Mouse (Mus musculus): Measurements from ENCODE around the gene Usp29. TPM values are rescaled to one million over a fixed set of nuclear protein-coding genes. Genes with fewer than 3 reads are reported as not detected.
A peak's percentile ranks its signal among the peaks of the same experiment; 100 is the strongest.
"Not testable (repeated sequence)": the region's sequence is repeated elsewhere in the genome, so short reads cannot be mapped to it uniquely, and the experiment has no call there.

Usp29 gene
- polyA plus RNA-seq, 1 experiment from 2014 or later, result 9.6 TPM

DNA sequence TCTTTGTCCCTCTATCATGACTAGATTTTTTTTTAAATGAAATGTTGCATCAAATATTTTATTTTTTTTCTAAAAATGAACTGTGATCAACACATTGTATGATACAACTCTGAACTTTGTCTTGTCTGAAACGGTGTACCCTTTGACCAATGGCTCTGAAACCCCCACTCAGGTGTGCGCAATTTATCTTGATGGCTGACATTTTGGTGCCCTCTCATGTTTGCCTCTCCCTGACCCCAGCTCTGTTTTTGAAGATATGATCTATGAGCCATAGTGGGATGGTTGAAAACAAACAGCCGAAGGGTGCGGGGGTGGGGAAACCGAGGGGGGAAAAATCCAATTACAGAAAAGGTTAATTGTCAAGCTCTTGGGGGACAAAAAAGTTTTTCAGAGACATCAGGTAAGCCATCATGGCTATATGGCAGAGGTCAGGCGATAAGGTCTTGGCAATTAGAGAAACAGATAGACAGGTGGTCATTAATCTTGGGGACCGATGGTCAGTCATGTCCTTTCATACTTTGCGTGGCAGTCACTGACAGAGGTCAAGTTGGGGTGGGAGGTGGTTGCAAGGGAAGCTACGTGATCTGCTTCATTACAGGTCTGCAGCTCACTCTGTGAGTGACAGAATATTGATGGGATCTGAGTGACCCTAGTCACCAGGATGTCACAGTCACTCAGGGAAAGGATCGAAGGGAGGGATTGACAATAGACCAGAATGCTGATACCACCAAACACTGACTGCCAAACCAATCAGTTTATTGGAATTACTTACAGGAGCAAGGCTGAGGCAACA, 125.4 kb downstream of the Usp29 start:
- H3K36me3 ChIP-seq, result no peaks in the 10 kb centered on the region
- H3K4me1 ChIP-seq, result peaks cover 12% of the 10 kb centered on the region; the same call in 1 of the 2 replicates
- no peak overlapping the region for H3K4me2 ChIP-seq
- no peak overlapping the region for H3K9ac ChIP-seq
- no peaks in the 10 kb centered on the region for H3K27me3 ChIP-seq
- H3K27ac ChIP-seq, result no peak overlapping the region
- no peak overlapping the region for H3K4me3 ChIP-seq
- ATAC-seq (ENCODE audit: insufficient number of reproducible peaks, low FRiP score, low TSS enrichment, low read depth), result no peak
- H3K9me3 ChIP-seq, result no peaks in the 10 kb centered on the region
- 66% methylated on average over 10 of the region's 10 CpGs for WGBS

DNA sequence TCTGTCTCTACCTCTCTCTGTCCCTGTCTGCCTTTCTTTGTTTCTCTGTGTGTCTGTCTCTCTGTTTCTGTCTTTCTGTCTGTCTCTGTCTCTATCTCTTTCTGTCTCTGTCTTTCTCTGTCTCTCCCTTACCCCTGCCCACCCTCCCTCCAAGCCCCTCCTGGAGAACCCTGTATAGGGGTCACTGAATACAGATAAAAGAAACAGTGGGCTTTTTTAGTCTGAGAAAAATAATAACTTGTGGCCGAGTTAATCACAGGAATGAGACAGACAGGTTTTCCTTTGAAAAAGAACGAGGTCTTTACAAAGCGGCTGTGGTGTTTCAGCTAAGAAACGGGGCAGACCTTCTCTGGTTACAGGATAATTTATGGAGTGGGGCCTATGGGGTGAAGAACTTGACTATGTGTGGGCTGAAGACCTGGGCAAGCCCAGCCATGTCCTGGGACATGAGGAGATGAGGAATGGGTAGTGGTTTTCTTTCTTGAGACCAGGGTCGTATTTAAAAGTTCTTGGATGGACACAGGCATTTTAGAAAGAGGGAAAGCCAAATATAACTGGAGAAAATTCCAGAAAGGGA, 128.4 kb downstream of the Usp29 start:
- Histone ChIP-seq H3K27me3 (no peaks in the 10 kb centered on the region), H3K36me3 (no peaks in the 10 kb centered on the region), H3K9ac (no peak overlapping the region), H3K4me1 (peaks cover 10% of the 10 kb centered on the region; the same call in 1 of the 2 replicates), H3K4me3 (no peak overlapping the region), H3K27ac (peak overlapping the region; percentile 73), H3K4me2 (no peak overlapping the region), H3K9me3 (no peaks in the 10 kb centered on the region)
- ATAC-seq (ENCODE audit: insufficient number of reproducible peaks, low FRiP score, low TSS enrichment, low read depth), result 0 out of 2 replicates have a peak, but pooled peaks have one; percentile 54
- WGBS, result 11% methylated on average over 5 of the region's 5 CpGs

DNA sequence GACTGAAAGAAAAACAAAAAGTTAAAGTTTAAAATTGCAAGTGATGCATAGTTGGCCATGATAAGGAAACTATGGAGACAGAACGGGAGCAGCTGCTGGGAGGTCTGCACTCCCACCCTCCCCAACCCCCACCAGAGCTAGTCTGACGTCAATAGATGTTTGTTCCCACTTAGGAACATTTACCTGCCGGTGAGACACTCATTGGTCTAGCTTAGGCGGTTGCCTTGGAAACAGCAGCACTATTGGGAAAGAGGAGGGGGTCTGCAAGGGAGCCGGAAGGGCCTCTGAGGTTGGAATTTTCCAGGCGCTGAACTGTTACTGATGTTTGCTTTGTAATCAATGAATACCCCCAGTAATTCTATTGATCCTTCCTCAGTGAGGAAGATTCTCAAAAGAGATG, 130.3 kb downstream of the Usp29 start:
- Histone ChIP-seq H3K36me3 (no peaks in the 10 kb centered on the region), H3K27ac (no peak overlapping the region), H3K4me3 (no peak overlapping the region), H3K27me3 (no peaks in the 10 kb centered on the region), H3K4me2 (no peak overlapping the region), H3K4me1 (peaks cover 10% of the 10 kb centered on the region; the same call in 1 of the 2 replicates), H3K9ac (no peak overlapping the region), H3K9me3 (no peaks in the 10 kb centered on the region)
- ATAC-seq (ENCODE audit: insufficient number of reproducible peaks, low FRiP score, low TSS enrichment, low read depth), result no peak
- 7% methylated on average over 6 of the region's 6 CpGs for WGBS

DNA sequence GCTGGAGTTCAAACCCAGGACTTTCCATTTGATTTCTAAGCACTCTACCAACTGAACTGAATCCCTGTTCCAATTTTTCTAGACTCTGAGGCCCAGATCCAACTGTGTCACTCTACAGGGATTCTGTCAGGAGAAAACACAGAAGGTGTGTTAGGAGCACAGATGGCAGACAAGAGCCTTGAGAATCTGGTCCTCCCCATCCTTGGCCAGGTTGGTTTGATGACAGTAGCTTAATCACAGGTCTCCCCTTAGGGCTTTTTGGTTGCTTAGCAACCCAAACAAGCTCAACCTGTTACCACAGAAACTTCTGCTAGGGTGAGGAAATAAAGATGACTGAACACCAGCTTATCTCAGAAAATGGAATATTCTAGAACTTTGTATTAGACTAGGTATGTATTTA, 136.0 kb downstream of the Usp29 start:
- Histone ChIP-seq H3K4me3 (no peak overlapping the region), H3K9ac (no peak overlapping the region), H3K27ac (no peak overlapping the region), H3K4me1 (no peaks in the 10 kb centered on the region), H3K27me3 (no peaks in the 10 kb centered on the region), H3K4me2 (no peak overlapping the region), H3K36me3 (no peaks in the 10 kb centered on the region), H3K9me3 (no peaks in the 10 kb centered on the region)
- ATAC-seq (ENCODE audit: insufficient number of reproducible peaks, low FRiP score, low TSS enrichment, low read depth), result no peak

DNA sequence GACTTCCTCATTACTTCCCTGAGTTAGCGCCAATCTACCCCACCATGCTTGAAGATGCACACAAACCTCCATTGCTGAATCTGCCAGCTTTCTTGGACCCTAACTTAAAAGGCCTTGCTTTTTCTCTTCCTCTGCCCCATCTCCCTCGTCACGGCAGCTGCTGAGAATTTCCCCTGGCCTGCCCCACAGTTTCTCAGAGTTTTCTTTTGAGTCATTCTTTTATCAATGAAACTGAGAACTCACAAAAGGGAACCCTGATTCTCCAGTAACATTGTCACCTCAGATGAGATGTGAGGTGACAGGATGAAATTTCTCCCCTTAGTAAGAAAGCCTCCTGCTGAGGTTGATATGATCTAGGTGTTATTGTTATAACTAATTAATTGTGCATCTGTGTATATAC, 138.5 kb downstream of the Usp29 start:
- WGBS, result 79% methylated on average over 3 of the region's 3 CpGs
- no peaks in the 10 kb centered on the region for H3K27me3 ChIP-seq
- no peak for ATAC-seq (ENCODE audit: insufficient number of reproducible peaks, low FRiP score, low TSS enrichment, low read depth)
- H3K9ac ChIP-seq, result no peak overlapping the region
- H3K4me2 ChIP-seq, result no peak overlapping the region
- no peak overlapping the region for H3K27ac ChIP-seq
- no peaks in the 10 kb centered on the region for H3K4me1 ChIP-seq
- no peak overlapping the region for H3K4me3 ChIP-seq
- H3K36me3 ChIP-seq, result no peaks in the 10 kb centered on the region
- H3K9me3 ChIP-seq, result no peaks in the 10 kb centered on the region

DNA sequence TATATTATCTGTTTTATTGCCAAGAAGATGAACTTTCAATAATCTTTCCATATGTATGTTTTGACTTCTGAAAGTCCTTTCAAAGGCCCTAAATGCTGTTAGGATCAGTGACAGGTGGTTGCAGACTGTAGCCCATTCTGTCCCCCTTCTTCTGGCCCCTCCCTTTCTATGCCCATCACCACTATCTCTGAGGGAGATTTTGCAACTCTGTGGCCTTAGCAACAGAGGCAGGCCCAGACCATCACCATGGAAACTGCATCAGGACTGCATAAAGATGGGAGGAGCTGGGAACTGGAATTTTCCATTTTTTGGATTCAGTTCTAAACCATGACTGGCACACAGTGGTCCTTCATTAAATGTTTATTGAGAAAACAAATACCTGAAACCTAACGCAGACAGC, 139.2 kb downstream of the Usp29 start:
- Histone ChIP-seq H3K27me3 (no peaks in the 10 kb centered on the region), H3K27ac (no peak overlapping the region), H3K9ac (no peak overlapping the region), H3K4me1 (no peaks in the 10 kb centered on the region), H3K36me3 (no peaks in the 10 kb centered on the region), H3K4me3 (no peak overlapping the region), H3K9me3 (no peaks in the 10 kb centered on the region), H3K4me2 (no peak overlapping the region)
- 55% methylated on average over 1 of the region's 1 CpGs for WGBS
- no peak for ATAC-seq (ENCODE audit: insufficient number of reproducible peaks, low FRiP score, low TSS enrichment, low read depth)

DNA sequence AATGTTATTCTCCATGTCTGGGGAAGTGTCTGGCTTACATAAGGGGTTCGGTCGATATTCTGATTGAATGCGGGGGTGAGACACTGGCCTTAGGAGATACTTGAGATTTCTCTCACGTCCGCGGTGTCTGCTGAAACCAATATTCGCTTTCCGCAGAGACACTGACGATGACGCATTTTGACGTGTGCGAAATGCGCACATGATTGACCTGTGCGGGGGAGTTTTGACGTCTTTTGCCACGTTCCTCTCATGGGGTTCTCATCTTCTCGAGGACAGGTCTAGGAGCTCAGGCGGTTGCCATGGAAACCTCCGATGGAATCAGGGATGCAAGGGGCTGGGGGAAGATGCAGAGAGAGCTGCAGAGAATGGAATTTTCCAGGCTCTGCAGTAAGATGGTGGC, 144.1 kb downstream of the Usp29 start:
- 78% methylated on average over 19 of the region's 19 CpGs for WGBS
- no peak overlapping the region for H3K27ac ChIP-seq

DNA sequence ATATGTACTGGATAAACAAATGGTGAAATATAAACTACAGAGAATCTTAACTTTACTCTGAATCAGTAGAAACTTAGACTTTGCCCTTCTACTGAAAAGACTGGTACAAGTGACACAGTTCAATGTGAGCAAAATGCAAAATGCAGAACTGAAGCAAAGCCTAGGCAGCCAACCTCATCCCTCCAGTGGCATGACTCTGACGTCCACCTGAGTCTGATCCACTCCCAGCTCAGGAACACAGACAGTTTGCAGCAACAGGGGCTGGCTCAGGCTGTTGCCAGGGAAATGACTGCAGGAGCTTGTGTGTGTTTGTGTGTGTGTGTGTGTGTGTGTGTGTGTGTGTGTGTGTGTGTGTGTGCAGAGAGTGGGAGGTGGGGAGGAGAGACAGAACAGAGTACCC, 147.8 kb downstream of the Usp29 start:
- H3K9ac ChIP-seq, result no peak overlapping the region
- no peak overlapping the region for H3K4me3 ChIP-seq
- ATAC-seq (ENCODE audit: insufficient number of reproducible peaks, low FRiP score, low TSS enrichment, low read depth), result no peak
- H3K4me2 ChIP-seq, result no peak overlapping the region
- no peaks in the 10 kb centered on the region for H3K9me3 ChIP-seq
- H3K4me1 ChIP-seq, result no peaks in the 10 kb centered on the region
- no peak overlapping the region for H3K27ac ChIP-seq
- WGBS, result 70% methylated on average over 1 of the region's 1 CpGs
- H3K27me3 ChIP-seq, result no peaks in the 10 kb centered on the region
- H3K36me3 ChIP-seq, result no peaks in the 10 kb centered on the region

More for the DNA sequence above, 144.1 kb downstream of the Usp29 start:
- Histone ChIP-seq H3K9me3 (no peaks in the 10 kb centered on the region), H3K36me3 (no peaks in the 10 kb centered on the region), H3K27me3 (no peaks in the 10 kb centered on the region), H3K9ac (no peak overlapping the region), H3K4me2 (no peak overlapping the region), H3K4me3 (no peak overlapping the region), H3K4me1 (no peaks in the 10 kb centered on the region)
- no peak for ATAC-seq (ENCODE audit: insufficient number of reproducible peaks, low FRiP score, low TSS enrichment, low read depth)

DNA sequence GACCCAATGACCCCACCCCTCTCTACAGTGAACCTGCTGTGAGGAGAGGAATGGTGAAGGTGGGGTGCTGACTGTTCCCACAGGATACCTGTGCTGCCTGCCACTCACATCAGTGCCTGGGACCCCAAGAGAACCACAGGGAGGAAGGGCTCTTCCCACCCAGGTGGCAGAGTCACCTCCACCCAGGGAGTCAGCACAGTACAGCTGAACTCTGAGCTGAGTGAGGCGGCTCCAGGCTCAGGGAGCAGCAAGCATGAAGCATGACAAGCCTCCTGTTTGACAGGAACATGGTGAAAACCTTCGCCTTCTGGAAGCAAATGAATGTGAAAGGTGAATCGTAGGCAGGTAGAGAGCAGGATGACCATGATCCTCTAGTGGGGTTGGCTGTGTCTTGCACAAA, 148.5 kb downstream of the Usp29 start:
- not testable (repeated sequence) for H3K27me3 ChIP-seq; ATAC-seq (ENCODE audit: insufficient number of reproducible peaks, low FRiP score, low TSS enrichment, low read depth); H3K9me3 ChIP-seq; H3K4me2 ChIP-seq; H3K4me1 ChIP-seq; H3K27ac ChIP-seq; H3K36me3 ChIP-seq; H3K9ac ChIP-seq; H3K4me3 ChIP-seq
- WGBS, result 94% methylated on average over 3 of the region's 3 CpGs

DNA sequence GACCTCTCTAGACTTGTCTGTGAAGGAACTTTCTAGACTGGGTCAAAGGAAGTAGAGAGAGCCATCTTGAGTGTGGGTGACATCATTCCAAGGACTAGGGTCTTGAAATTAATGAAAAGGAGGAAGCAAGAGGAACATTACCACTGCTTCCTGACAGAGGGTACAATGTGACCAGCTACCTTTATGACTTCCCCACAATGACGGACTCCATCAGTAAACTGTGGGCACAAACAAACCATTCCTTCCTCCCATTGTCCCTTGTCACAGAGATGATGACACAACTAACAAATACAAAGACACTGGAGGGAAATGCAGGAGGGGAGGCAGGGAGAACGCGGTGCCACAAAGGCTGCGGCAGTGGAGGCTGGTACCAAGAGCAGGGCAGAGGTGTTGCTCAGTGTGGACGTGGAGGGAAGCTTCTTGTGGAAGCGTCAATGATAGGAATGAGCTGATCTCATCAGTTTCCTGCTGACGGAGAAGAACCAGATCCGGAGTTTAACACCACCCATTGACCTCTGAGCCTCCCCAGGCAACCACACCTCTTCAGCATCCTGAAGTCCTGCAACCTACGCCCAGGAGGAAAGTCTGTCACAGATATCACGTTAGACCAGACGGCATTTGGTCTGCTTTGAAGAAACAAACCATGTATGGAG, 149.3 kb downstream of the Usp29 start:
- no peaks in the 10 kb centered on the region for H3K36me3 ChIP-seq
- H3K4me3 ChIP-seq, result no peak overlapping the region
- no peak overlapping the region for H3K9ac ChIP-seq
- no peaks in the 10 kb centered on the region for H3K27me3 ChIP-seq
- H3K9me3 ChIP-seq, result no peaks in the 10 kb centered on the region
- no peak overlapping the region for H3K4me2 ChIP-seq
- WGBS, result 70% methylated on average over 11 of the region's 11 CpGs
- no peaks in the 10 kb centered on the region for H3K4me1 ChIP-seq
- ATAC-seq (ENCODE audit: insufficient number of reproducible peaks, low FRiP score, low TSS enrichment, low read depth), result no peak
- no peak overlapping the region for H3K27ac ChIP-seq

DNA sequence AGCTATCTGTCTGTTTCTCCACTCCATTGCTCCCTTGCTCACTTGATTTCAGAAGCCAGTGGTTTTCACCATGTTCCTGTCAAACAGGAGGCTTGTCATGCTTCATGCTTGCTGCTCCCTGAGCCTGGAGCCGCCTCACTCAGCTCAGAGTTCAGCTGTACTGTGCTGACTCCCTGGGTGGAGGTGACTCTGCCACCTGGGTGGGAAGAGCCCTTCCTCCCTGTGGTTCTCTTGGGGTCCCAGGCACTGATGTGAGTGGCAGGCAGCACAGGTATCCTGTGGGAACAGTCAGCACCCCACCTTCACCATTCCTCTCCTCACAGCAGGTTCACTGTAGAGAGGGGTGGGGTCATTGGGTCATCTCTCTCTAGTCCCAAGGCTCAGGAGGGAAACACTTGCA, 150.5 kb downstream of the Usp29 start:
- not testable (repeated sequence) for H3K4me3 ChIP-seq; H3K27ac ChIP-seq; H3K9ac ChIP-seq; H3K27me3 ChIP-seq; H3K36me3 ChIP-seq; H3K9me3 ChIP-seq; H3K4me1 ChIP-seq; ATAC-seq (ENCODE audit: insufficient number of reproducible peaks, low FRiP score, low TSS enrichment, low read depth); H3K4me2 ChIP-seq
- WGBS, result 60% methylated on average over 1 of the region's 1 CpGs

DNA sequence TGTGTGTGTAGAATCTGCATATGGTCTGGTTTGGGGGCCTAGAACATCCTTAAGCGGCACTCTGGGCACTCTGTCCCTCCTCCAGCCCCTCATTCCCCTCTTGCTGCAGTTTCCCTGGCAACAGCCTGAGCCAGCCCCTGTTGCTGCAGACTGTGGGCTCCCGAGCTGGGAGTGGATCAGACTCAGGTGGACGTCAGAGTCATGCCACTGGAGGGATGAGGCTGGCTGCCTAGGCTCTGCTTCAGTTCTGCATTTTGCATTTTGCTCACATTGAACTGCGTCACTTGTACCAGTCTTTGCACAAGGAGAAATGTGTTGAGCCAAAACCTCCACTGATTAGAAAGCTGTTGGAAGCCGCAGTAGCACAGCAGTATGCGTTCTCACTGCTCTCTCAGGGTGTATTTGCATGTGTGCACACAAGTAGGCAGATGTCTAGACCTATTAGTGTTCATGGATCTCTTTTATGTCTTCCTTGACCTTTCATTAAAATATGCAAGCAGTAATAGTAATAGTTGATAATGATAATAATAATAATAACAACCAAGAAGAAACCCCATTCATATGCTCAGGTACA, 151.2 kb downstream of the Usp29 start:
- Histone ChIP-seq H3K9ac (no peak overlapping the region), H3K27me3 (no peaks in the 10 kb centered on the region), H3K36me3 (no peaks in the 10 kb centered on the region), H3K4me1 (no peaks in the 10 kb centered on the region), H3K27ac (no peak overlapping the region), H3K9me3 (no peaks in the 10 kb centered on the region), H3K4me2 (no peak overlapping the region), H3K4me3 (no peak overlapping the region)
- no peak for ATAC-seq (ENCODE audit: insufficient number of reproducible peaks, low FRiP score, low TSS enrichment, low read depth)
- WGBS, result 49% methylated on average over 6 of the region's 6 CpGs
